Mouse (Mus musculus): ENCODE measurements at regions not wholly inside any gene's neighbourhood (a gene's known extent, or its start where the extent isn't known, plus 50 kb on each side); places are given as distances from the start of the nearest gene placed in this dataset.
A peak's percentile ranks its signal among the peaks of the same experiment; 100 is the strongest.

GRCm38 (mm10) chr1:35864246-35864645 is 204.0 kb upstream of the Hs6st1 start:
- TF ChIP-seq CTCF (IDR thresholded peaks at IDR 0.05; ENCODE audit: low read depth) (no peak), EP300 (optimal IDR thresholded peaks at IDR 0.05) (no peak)
- H3K4me1 ChIP-seq (replicated peaks; ENCODE audit: control insufficient read depth, insufficient read depth), result no peaks in the 10 kb centered on the region
- DNase-seq (ENCODE audit: low spot score) (no peak), ATAC-seq (ENCODE audit: low FRiP score, low TSS enrichment) (no peak)
- H3K9ac ChIP-seq (ENCODE audit: low read length), result no peak overlapping the region
- no peak overlapping the region for H3K4me3 ChIP-seq (ENCODE audit: low read depth, low read length)
- H3K9me3 ChIP-seq (ENCODE audit: control insufficient read depth, low read length), result no peaks in the 10 kb centered on the region
- H3K27ac ChIP-seq (replicated peaks), result no peak overlapping the region
- WGBS, result 91% methylated on average over 9 of the region's 9 CpGs
- no peak overlapping the region for H3K4me2 ChIP-seq (replicated peaks; ENCODE audit: low read depth)
- H3K27me3 ChIP-seq (ENCODE audit: control insufficient read depth, insufficient read depth, low read length), result no peaks in the 10 kb centered on the region
- no peaks in the 10 kb centered on the region for H3K36me3 ChIP-seq (ENCODE audit: control insufficient read depth, insufficient read depth, low read length)

GRCm38 (mm10) chr1:35865263-35865662 is 202.9 kb upstream of the Hs6st1 start:
- Histone ChIP-seq H3K4me2 (replicated peaks; ENCODE audit: low read depth) (no peak overlapping the region), H3K9ac (ENCODE audit: low read length) (no peak overlapping the region), H3K4me1 (replicated peaks; ENCODE audit: control insufficient read depth, insufficient read depth) (no peaks in the 10 kb centered on the region), H3K27ac (replicated peaks) (no peak overlapping the region), H3K4me3 (ENCODE audit: low read depth, low read length) (no peak overlapping the region), H3K27me3 (ENCODE audit: control insufficient read depth, insufficient read depth, low read length) (no peaks in the 10 kb centered on the region), H3K9me3 (ENCODE audit: control insufficient read depth, low read length) (no peaks in the 10 kb centered on the region), H3K36me3 (ENCODE audit: control insufficient read depth, insufficient read depth, low read length) (no peaks in the 10 kb centered on the region)
- TF ChIP-seq CTCF (IDR thresholded peaks at IDR 0.05; ENCODE audit: low read depth) (no peak), EP300 (optimal IDR thresholded peaks at IDR 0.05) (no peak)
- 78% methylated on average over 6 of the region's 6 CpGs for WGBS
- 0 out of 2 replicates have a peak, but pooled peaks have one; percentile 26 for ATAC-seq (ENCODE audit: low FRiP score, low TSS enrichment)
- DNase-seq (ENCODE audit: low spot score), result no peak

- ATAC-seq (ENCODE audit: low FRiP score, low TSS enrichment) (no peak), DNase-seq (ENCODE audit: low spot score) (no peak)
- TF ChIP-seq CTCF (IDR thresholded peaks at IDR 0.05; ENCODE audit: low read depth) (no peak), EP300 (optimal IDR thresholded peaks at IDR 0.05) (no peak)
- no peaks in the 10 kb centered on the region for H3K9me3 ChIP-seq (ENCODE audit: control insufficient read depth, low read length)
- no peak overlapping the region for H3K9ac ChIP-seq (ENCODE audit: low read length)
- no peak overlapping the region for H3K4me3 ChIP-seq (ENCODE audit: low read depth, low read length)
- H3K36me3 ChIP-seq (ENCODE audit: control insufficient read depth, insufficient read depth, low read length), result no peaks in the 10 kb centered on the region
- WGBS, result 72% methylated on average over 12 of the region's 12 CpGs
- no peak overlapping the region for H3K4me2 ChIP-seq (replicated peaks; ENCODE audit: low read depth)
- no peaks in the 10 kb centered on the region for H3K4me1 ChIP-seq (replicated peaks; ENCODE audit: control insufficient read depth, insufficient read depth)
- no peak overlapping the region for H3K27ac ChIP-seq (replicated peaks)
- no peaks in the 10 kb centered on the region for H3K27me3 ChIP-seq (ENCODE audit: control insufficient read depth, insufficient read depth, low read length)
Measured at GRCm38 (mm10) chr1:35866643-35867042, 201.6 kb upstream of the Hs6st1 start.

- TF ChIP-seq CTCF (IDR thresholded peaks at IDR 0.05; ENCODE audit: low read depth) (no peak), EP300 (optimal IDR thresholded peaks at IDR 0.05) (no peak)
- ATAC-seq (ENCODE audit: low FRiP score, low TSS enrichment) (peak; percentile 74), DNase-seq (ENCODE audit: low spot score) (peak; percentile 21)
- Histone ChIP-seq H3K27me3 (ENCODE audit: control insufficient read depth, insufficient read depth, low read length) (no peaks in the 10 kb centered on the region), H3K27ac (replicated peaks) (no peak overlapping the region), H3K9me3 (ENCODE audit: control insufficient read depth, low read length) (no peaks in the 10 kb centered on the region), H3K4me3 (ENCODE audit: low read depth, low read length) (no peak overlapping the region), H3K4me1 (replicated peaks; ENCODE audit: control insufficient read depth, insufficient read depth) (no peaks in the 10 kb centered on the region), H3K4me2 (replicated peaks; ENCODE audit: low read depth) (no peak overlapping the region), H3K9ac (ENCODE audit: low read length) (no peak overlapping the region), H3K36me3 (ENCODE audit: control insufficient read depth, insufficient read depth, low read length) (no peaks in the 10 kb centered on the region)
- 43% methylated on average over 17 of the region's 17 CpGs for WGBS
Measured at GRCm38 (mm10) chr1:35869381-35870143, 198.6 kb upstream of the Hs6st1 start.

- no peak for TF ChIP-seq EP300 (optimal IDR thresholded peaks at IDR 0.05)
- TF ChIP-seq CTCF (IDR thresholded peaks at IDR 0.05; ENCODE audit: low read depth), result no peak
- Histone ChIP-seq H3K4me1 (replicated peaks; ENCODE audit: control insufficient read depth, insufficient read depth) (peaks cover under 1% of the 10 kb centered on the region; the same call in 1 of the 2 replicates), H3K4me2 (replicated peaks; ENCODE audit: low read depth) (no peak overlapping the region), H3K27ac (replicated peaks) (no peak overlapping the region), H3K9ac (ENCODE audit: low read length) (no peak overlapping the region), H3K36me3 (ENCODE audit: control insufficient read depth, insufficient read depth, low read length) (no peaks in the 10 kb centered on the region), H3K27me3 (ENCODE audit: control insufficient read depth, insufficient read depth, low read length) (no peaks in the 10 kb centered on the region), H3K9me3 (ENCODE audit: control insufficient read depth, low read length) (no peaks in the 10 kb centered on the region), H3K4me3 (ENCODE audit: low read depth, low read length) (no peak overlapping the region)
- DNase-seq (ENCODE audit: low spot score) (no peak), ATAC-seq (ENCODE audit: low FRiP score, low TSS enrichment) (no peak)
- 76% methylated on average over 9 of the region's 9 CpGs for WGBS
Measured at GRCm38 (mm10) chr1:35870144-35870827, 197.9 kb upstream of the Hs6st1 start.

GRCm38 (mm10) chr1:35873038-35873437 is 195.2 kb upstream of the Hs6st1 start:
- Histone ChIP-seq H3K9me3 (ENCODE audit: control insufficient read depth, low read length) (no peaks in the 10 kb centered on the region), H3K27ac (replicated peaks) (no peak overlapping the region), H3K36me3 (ENCODE audit: control insufficient read depth, insufficient read depth, low read length) (no peaks in the 10 kb centered on the region), H3K9ac (ENCODE audit: low read length) (no peak overlapping the region), H3K4me3 (ENCODE audit: low read depth, low read length) (no peak overlapping the region), H3K4me2 (replicated peaks; ENCODE audit: low read depth) (no peak overlapping the region), H3K4me1 (replicated peaks; ENCODE audit: control insufficient read depth, insufficient read depth) (peaks cover 2% of the 10 kb centered on the region; the same call in 1 of the 2 replicates), H3K27me3 (ENCODE audit: control insufficient read depth, insufficient read depth, low read length) (no peaks in the 10 kb centered on the region)
- WGBS, result 88% methylated on average over 2 of the region's 2 CpGs
- ATAC-seq (ENCODE audit: low FRiP score, low TSS enrichment) (no peak), DNase-seq (ENCODE audit: low spot score) (no peak)
- no peak for TF ChIP-seq CTCF (IDR thresholded peaks at IDR 0.05; ENCODE audit: low read depth)
- TF ChIP-seq EP300 (optimal IDR thresholded peaks at IDR 0.05), result no peak

All from stomach, postnatal 0 days (tissue).